Mouse (Mus musculus): ENCODE data around the gene Hmgcs1.

- TF ChIP-seq CTCF (IDR thresholded peaks at IDR 0.05; ENCODE audit: low read depth) (no peak), EP300 (optimal IDR thresholded peaks at IDR 0.05) (no peak)
These were observed 45.4 kb upstream of the Hmgcs1 start for GRCm38 (mm10) chr13:119644769-119645168.
